Comparison of ENCODE assay signal across 8 mouse cellular contexts in genomic region chr10:77978351-77979350, GRCm38 (mm10). TPM values are rescaled to one million over a fixed set of nuclear protein-coding genes. Genes with fewer than 3 reads are reported as not detected.
DNase-seq lines count a peak whose midpoint lies in the region; ATAC-seq lines count a peak whose summit lies in the region.

Gene 1810043G02Rik, plus strand, starts transcription at chr10:77978524.

- no peak within 1 kb of the TSS for H3K27ac ChIP-seq in intestine, embryonic 14.5 days (ENCODE audit: low read depth)

- peak within 1 kb of the TSS; percentile 89 for H3K4me3 ChIP-seq in intestine, embryonic 14.5 days (ENCODE audit: low read depth, low read length)

- peaks cover 8% of the 10 kb centered on the region for H3K36me3 ChIP-seq in intestine, embryonic 14.5 days (ENCODE audit: control insufficient read depth, insufficient read depth, low read length)

- H3K9me3 ChIP-seq in intestine, embryonic 14.5 days (ENCODE audit: control insufficient read depth, low read length): no peaks in the 10 kb centered on the region

- peak within 1 kb of the TSS; percentile 63 for H3K9ac ChIP-seq in intestine, embryonic 14.5 days (ENCODE audit: low read length)

- WGBS in intestine, embryonic 14.5 days: 1% methylated on average over 57 of the region's 57 CpGs

- H3K4me1 ChIP-seq in intestine, embryonic 14.5 days (replicated peaks; ENCODE audit: control insufficient read depth, insufficient read depth, low read length): peaks cover 8% of the 10 kb centered on the region; the same call in 1 of the 2 replicates

- peak; percentile 100 for DNase-seq in adrenal gland, adult 18-20 months (ENCODE audit: low spot score in 2 of 2)
- peak; percentile 99 for DNase-seq in embryo, embryonic 11 days
- peak; percentile 98 for DNase-seq in gastrocnemius, postnatal 25 days
- DNase-seq in intestine, embryonic 14.5 days (ENCODE audit: low spot score): peak; percentile 100
- peak; percentile 99 for DNase-seq in left cerebral cortex, postnatal 14 days (ENCODE audit: low spot score in 2 of 2)
- peak; percentile 98 for DNase-seq in mesoderm, embryonic 11.5 days (ENCODE audit: low read depth, low spot score)
- peak; percentile 98 for DNase-seq in right cerebral cortex, postnatal 36 days (ENCODE audit: low spot score in 2 of 2)
- DNase-seq in yolk sac, embryonic 10.5 days (ENCODE audit: low spot score): peak; percentile 97

- peak; percentile 95 for ATAC-seq in intestine, embryonic 14.5 days (replicated peaks; ENCODE audit: low FRiP score, low TSS enrichment, low read depth)

- H3K27me3 ChIP-seq in intestine, embryonic 14.5 days (replicated peaks; ENCODE audit: control insufficient read depth, insufficient read depth, low read length): no peaks in the 10 kb centered on the region

- intact Hi-C loops in left cerebral cortex, postnatal 14 days (cut with DNase I): no loop called here

- peak within 1 kb of the TSS; percentile 72 for H3K4me2 ChIP-seq in intestine, embryonic 14.5 days (ENCODE audit: low read length)

RNA-seq across cellular contexts. Expression of gene 1810043G02Rik, which starts in this region (rescaled TPM):
- 10 to 100 TPM; 17.9 to 21.1 TPM for total RNA-seq in adrenal gland, adult 18-20 months (2021)
- total RNA-seq in gastrocnemius, postnatal 25 days (2021): 1 to 10 TPM; 4.0 to 4.7 TPM
- polyA plus RNA-seq in intestine, embryonic 14.5 days (2014; fragmentation: Nextera tagmentation; extraction: Ambion mirVana): 23.5 and 24.7 TPM in 2 replicates
- total RNA-seq in left cerebral cortex, postnatal 14 days (2021): 10 to 100 TPM; 33.0 to 37.4 TPM
